Mouse (Mus musculus): Measurements from ENCODE around the gene Gipc1. TPM values are rescaled to one million over a fixed set of nuclear protein-coding genes. Genes with fewer than 3 reads are reported as not detected.

The Gipc1 gene
- polyA plus RNA-seq, 1 experiment from 2014 or later = 119 TPM

DNA sequence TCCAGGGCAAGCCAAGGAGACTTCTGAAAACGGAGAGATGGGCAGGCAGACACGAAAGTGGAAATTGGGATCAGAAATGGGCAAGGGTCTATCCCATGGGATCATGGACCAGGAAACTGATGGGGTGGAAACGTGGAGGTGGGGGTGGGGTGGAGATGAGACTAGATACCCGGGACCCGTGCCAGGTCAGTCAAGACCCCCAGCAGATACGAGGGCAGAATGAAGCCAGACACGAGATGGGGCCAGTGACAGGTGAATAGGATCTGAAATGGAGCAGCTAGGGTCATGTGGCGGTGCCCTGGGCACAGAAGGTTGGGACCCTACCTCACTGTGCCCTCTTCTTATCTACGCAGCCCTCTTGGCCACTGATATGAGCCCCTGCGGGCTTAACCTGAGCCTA lies 15.0 kb downstream of the Gipc1 start:
- H3K36me3 ChIP-seq (replicated peaks; ENCODE audit: control insufficient read depth, insufficient read depth) = peaks cover 43% of the 10 kb centered on the region
- no peak overlapping the region for H3K4me3 ChIP-seq (replicated peaks; ENCODE audit: low read length)
- H3K9me3 ChIP-seq (ENCODE audit: control insufficient read depth, low read length) = no peaks in the 10 kb centered on the region
- H3K9ac ChIP-seq = peak overlapping the region; percentile 49; the same call in 1 of the 2 replicates
- ATAC-seq (ENCODE audit: low FRiP score) = no peak; the same call in 1 of the 2 replicates
- peaks cover 19% of the 10 kb centered on the region for H3K4me1 ChIP-seq (replicated peaks; ENCODE audit: control insufficient read depth, insufficient read depth, low read length)
- WGBS = 83% methylated on average over 9 of the region's 10 CpGs
- H3K27ac ChIP-seq = no peak overlapping the region
- H3K27me3 ChIP-seq (ENCODE audit: control insufficient read depth, insufficient read depth, low read length) = no peaks in the 10 kb centered on the region; the same call in 1 of the 2 replicates
- peak overlapping the region; percentile 51 for H3K4me2 ChIP-seq (replicated peaks)
- DNase-seq (ENCODE audit: low spot score) = no peak

GRCm38 (mm10) chr8:83668010-83668916 lies 15.8 kb downstream of the Gipc1 start:
- Histone ChIP-seq H3K27ac (peak overlapping the region; percentile 6; the same call in 1 of the 2 replicates), H3K4me2 (replicated peaks) (peak overlapping the region; percentile 51), H3K27me3 (ENCODE audit: control insufficient read depth, insufficient read depth, low read length) (no peaks in the 10 kb centered on the region; the same call in 1 of the 2 replicates), H3K4me3 (replicated peaks; ENCODE audit: low read length) (peak overlapping the region; percentile 25), H3K9me3 (ENCODE audit: control insufficient read depth, low read length) (no peaks in the 10 kb centered on the region), H3K9ac (peak overlapping the region; percentile 49), H3K4me1 (replicated peaks; ENCODE audit: control insufficient read depth, insufficient read depth, low read length) (peaks cover 19% of the 10 kb centered on the region), H3K36me3 (replicated peaks; ENCODE audit: control insufficient read depth, insufficient read depth) (peaks cover 50% of the 10 kb centered on the region)
- DNase-seq (ENCODE audit: low spot score) (peak; percentile 77), ATAC-seq (ENCODE audit: low FRiP score) (peak; percentile 56)
- 23% methylated on average over 80 of the region's 80 CpGs for WGBS

- peak overlapping the region; percentile 51; the same call in 1 of the 2 replicates for H3K4me2 ChIP-seq (replicated peaks)
- no peaks in the 10 kb centered on the region; the same call in 1 of the 2 replicates for H3K27me3 ChIP-seq (ENCODE audit: control insufficient read depth, insufficient read depth, low read length)
- DNase-seq (ENCODE audit: low spot score) (no peak), ATAC-seq (ENCODE audit: low FRiP score) (peak; percentile 2; the same call in 1 of the 2 replicates)
- peaks cover 50% of the 10 kb centered on the region for H3K36me3 ChIP-seq (replicated peaks; ENCODE audit: control insufficient read depth, insufficient read depth)
- peaks cover 19% of the 10 kb centered on the region for H3K4me1 ChIP-seq (replicated peaks; ENCODE audit: control insufficient read depth, insufficient read depth, low read length)
- peak overlapping the region; percentile 49 for H3K9ac ChIP-seq
- no peak overlapping the region for H3K4me3 ChIP-seq (replicated peaks; ENCODE audit: low read length)
- 81% methylated on average over 16 of the region's 16 CpGs for WGBS
- H3K9me3 ChIP-seq (ENCODE audit: control insufficient read depth, low read length) = no peaks in the 10 kb centered on the region
- H3K27ac ChIP-seq = no peak overlapping the region
These were observed 16.5 kb downstream of the Gipc1 start for GRCm38 (mm10) chr8:83669013-83669412.

DNA sequence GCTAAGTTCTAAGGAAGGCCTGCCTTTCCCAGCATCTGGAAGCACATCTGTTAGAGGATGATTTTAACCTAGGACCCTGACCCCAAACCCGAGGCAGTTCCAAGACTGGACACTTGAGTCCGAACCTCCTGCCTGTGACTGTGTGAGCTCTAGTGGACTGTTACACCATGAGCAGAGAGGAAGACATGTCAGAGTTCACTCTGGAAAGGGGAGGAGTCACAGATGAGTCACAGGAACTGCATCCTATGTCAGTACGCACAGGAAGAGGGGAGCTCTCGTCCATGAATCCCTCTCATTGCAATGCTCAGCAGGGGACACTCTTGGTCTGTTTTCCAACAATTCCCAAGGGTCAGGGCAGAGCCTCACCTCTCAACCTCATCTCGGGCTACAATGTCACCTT lies 20.5 kb downstream of the Gipc1 start:
- H3K4me2 ChIP-seq (replicated peaks) = no peak overlapping the region
- H3K9ac ChIP-seq = no peak overlapping the region
- no peak for ATAC-seq (ENCODE audit: low FRiP score)
- no peaks in the 10 kb centered on the region for H3K27me3 ChIP-seq (ENCODE audit: control insufficient read depth, insufficient read depth, low read length)
- H3K4me3 ChIP-seq (replicated peaks; ENCODE audit: low read length) = no peak overlapping the region
- no peak for DNase-seq (ENCODE audit: low spot score)
- H3K4me1 ChIP-seq (replicated peaks; ENCODE audit: control insufficient read depth, insufficient read depth, low read length) = peaks cover 4% of the 10 kb centered on the region
- H3K36me3 ChIP-seq (replicated peaks; ENCODE audit: control insufficient read depth, insufficient read depth) = peaks cover 70% of the 10 kb centered on the region
- 54% methylated on average over 5 of the region's 5 CpGs for WGBS
- H3K27ac ChIP-seq = no peak overlapping the region
- H3K9me3 ChIP-seq (ENCODE audit: control insufficient read depth, low read length) = no peaks in the 10 kb centered on the region

GRCm38 (mm10) chr8:83674497-83674896 lies 22.0 kb downstream of the Gipc1 start:
- Histone ChIP-seq H3K9me3 (ENCODE audit: control insufficient read depth, low read length) (no peaks in the 10 kb centered on the region), H3K9ac (no peak overlapping the region), H3K4me3 (replicated peaks; ENCODE audit: low read length) (no peak overlapping the region), H3K27me3 (ENCODE audit: control insufficient read depth, insufficient read depth, low read length) (no peaks in the 10 kb centered on the region), H3K27ac (no peak overlapping the region), H3K36me3 (replicated peaks; ENCODE audit: control insufficient read depth, insufficient read depth) (peaks cover 85% of the 10 kb centered on the region), H3K4me1 (replicated peaks; ENCODE audit: control insufficient read depth, insufficient read depth, low read length) (no peaks in the 10 kb centered on the region), H3K4me2 (replicated peaks) (no peak overlapping the region)
- ATAC-seq (ENCODE audit: low FRiP score) (no peak), DNase-seq (ENCODE audit: low spot score) (no peak)
- WGBS = 93% methylated on average over 5 of the region's 5 CpGs

- no peaks in the 10 kb centered on the region for H3K4me1 ChIP-seq (replicated peaks; ENCODE audit: control insufficient read depth, insufficient read depth, low read length)
- no peak overlapping the region for H3K27ac ChIP-seq
- H3K27me3 ChIP-seq (ENCODE audit: control insufficient read depth, insufficient read depth, low read length) = no peaks in the 10 kb centered on the region
- 92% methylated on average over 12 of the region's 12 CpGs for WGBS
- H3K9ac ChIP-seq = no peak overlapping the region
- no peak for DNase-seq (ENCODE audit: low spot score)
- no peak overlapping the region for H3K4me2 ChIP-seq (replicated peaks)
- no peak overlapping the region for H3K4me3 ChIP-seq (replicated peaks; ENCODE audit: low read length)
- ATAC-seq (ENCODE audit: low FRiP score) = no peak
- no peaks in the 10 kb centered on the region for H3K9me3 ChIP-seq (ENCODE audit: control insufficient read depth, low read length)
- peaks cover 95% of the 10 kb centered on the region for H3K36me3 ChIP-seq (replicated peaks; ENCODE audit: control insufficient read depth, insufficient read depth)
These were observed 27.4 kb downstream of the Gipc1 start for GRCm38 (mm10) chr8:83679866-83680265.

GRCm38 (mm10) chr8:83680603-83681002 lies 28.1 kb downstream of the Gipc1 start:
- Histone ChIP-seq H3K9me3 (ENCODE audit: control insufficient read depth, low read length) (no peaks in the 10 kb centered on the region), H3K36me3 (replicated peaks; ENCODE audit: control insufficient read depth, insufficient read depth) (peaks cover 95% of the 10 kb centered on the region), H3K4me1 (replicated peaks; ENCODE audit: control insufficient read depth, insufficient read depth, low read length) (no peaks in the 10 kb centered on the region), H3K4me2 (replicated peaks) (no peak overlapping the region), H3K9ac (no peak overlapping the region), H3K27me3 (ENCODE audit: control insufficient read depth, insufficient read depth, low read length) (no peaks in the 10 kb centered on the region), H3K4me3 (replicated peaks; ENCODE audit: low read length) (no peak overlapping the region), H3K27ac (no peak overlapping the region)
- WGBS = 84% methylated on average over 5 of the region's 5 CpGs
- no peak for ATAC-seq (ENCODE audit: low FRiP score)
- no peak for DNase-seq (ENCODE audit: low spot score)

GRCm38 (mm10) chr8:83681099-83681498 lies 28.6 kb downstream of the Gipc1 start:
- DNase-seq (ENCODE audit: low spot score) (no peak), ATAC-seq (ENCODE audit: low FRiP score) (no peak)
- Histone ChIP-seq H3K36me3 (replicated peaks; ENCODE audit: control insufficient read depth, insufficient read depth) (peaks cover 95% of the 10 kb centered on the region), H3K27me3 (ENCODE audit: control insufficient read depth, insufficient read depth, low read length) (no peaks in the 10 kb centered on the region), H3K27ac (no peak overlapping the region), H3K4me1 (replicated peaks; ENCODE audit: control insufficient read depth, insufficient read depth, low read length) (no peaks in the 10 kb centered on the region), H3K9ac (no peak overlapping the region), H3K9me3 (ENCODE audit: control insufficient read depth, low read length) (no peaks in the 10 kb centered on the region), H3K4me3 (replicated peaks; ENCODE audit: low read length) (no peak overlapping the region), H3K4me2 (replicated peaks) (no peak overlapping the region)
- 40% methylated on average over 6 of the region's 6 CpGs for WGBS

- H3K4me1 ChIP-seq (replicated peaks; ENCODE audit: control insufficient read depth, insufficient read depth, low read length) = no peaks in the 10 kb centered on the region
- no peaks in the 10 kb centered on the region for H3K27me3 ChIP-seq (ENCODE audit: control insufficient read depth, insufficient read depth, low read length)
- no peak for DNase-seq (ENCODE audit: low spot score)
- no peak overlapping the region for H3K4me3 ChIP-seq (replicated peaks; ENCODE audit: low read length)
- no peak overlapping the region for H3K4me2 ChIP-seq (replicated peaks)
- ATAC-seq (ENCODE audit: low FRiP score) = no peak
- no peaks in the 10 kb centered on the region for H3K9me3 ChIP-seq (ENCODE audit: control insufficient read depth, low read length)
- peaks cover 71% of the 10 kb centered on the region for H3K36me3 ChIP-seq (replicated peaks; ENCODE audit: control insufficient read depth, insufficient read depth)
- H3K9ac ChIP-seq = no peak overlapping the region
- 97% methylated on average over 9 of the region's 9 CpGs for WGBS
- H3K27ac ChIP-seq = no peak overlapping the region
These were observed 32.0 kb downstream of the Gipc1 start for GRCm38 (mm10) chr8:83684517-83684916.
